Mouse (Mus musculus): Measurements from ENCODE around the gene Asb18. TPM values are rescaled to one million over a fixed set of nuclear protein-coding genes. Genes with fewer than 3 reads are reported as not detected.

The Asb18 gene
- polyA plus RNA-seq, 1 experiment from 2014 or later = 0.62 TPM

- H3K27ac ChIP-seq (ENCODE audit: low read depth, low read length) = no peak overlapping the region
- no peak overlapping the region for H3K9ac ChIP-seq (replicated peaks; ENCODE audit: low read depth, low read length)
- H3K4me2 ChIP-seq (ENCODE audit: low read depth, low read length) = no peak overlapping the region
- WGBS = 77% methylated on average over 6 of the region's 6 CpGs
- no peaks in the 10 kb centered on the region for H3K4me1 ChIP-seq (ENCODE audit: control insufficient read depth, insufficient read depth, low read length)
- no peak overlapping the region for H3K4me3 ChIP-seq (ENCODE audit: low read depth, low read length)
- no peaks in the 10 kb centered on the region for H3K36me3 ChIP-seq (ENCODE audit: control insufficient read depth, insufficient read depth, low read length)
- no peak for ATAC-seq (ENCODE audit: low read depth)
- no peaks in the 10 kb centered on the region for H3K27me3 ChIP-seq (ENCODE audit: control insufficient read depth, insufficient read depth, low read length)
- H3K9me3 ChIP-seq (ENCODE audit: control insufficient read depth, low read length) = no peaks in the 10 kb centered on the region
Observed at GRCm38 (mm10) chr1:90018071-90018470, 3.6 kb upstream of the Asb18 start.

GRCm38 (mm10) chr1:90013273-90013672, 1.2 kb downstream of the Asb18 start:
- Histone ChIP-seq H3K36me3 (ENCODE audit: control insufficient read depth, insufficient read depth, low read length) (no peaks in the 10 kb centered on the region), H3K27me3 (ENCODE audit: control insufficient read depth, insufficient read depth, low read length) (no peaks in the 10 kb centered on the region), H3K4me2 (ENCODE audit: low read depth, low read length) (no peak overlapping the region), H3K4me3 (ENCODE audit: low read depth, low read length) (no peak overlapping the region), H3K27ac (ENCODE audit: low read depth, low read length) (no peak overlapping the region), H3K9ac (replicated peaks; ENCODE audit: low read depth, low read length) (no peak overlapping the region), H3K4me1 (ENCODE audit: control insufficient read depth, insufficient read depth, low read length) (no peaks in the 10 kb centered on the region), H3K9me3 (ENCODE audit: control insufficient read depth, low read length) (no peaks in the 10 kb centered on the region)
- WGBS = 85% methylated on average over 5 of the region's 5 CpGs
- no peak for ATAC-seq (ENCODE audit: low read depth)

- no peak overlapping the region for H3K27ac ChIP-seq (ENCODE audit: low read depth, low read length)
- H3K4me1 ChIP-seq (ENCODE audit: control insufficient read depth, insufficient read depth, low read length) = no peaks in the 10 kb centered on the region
- H3K4me2 ChIP-seq (ENCODE audit: low read depth, low read length) = no peak overlapping the region
- no peak overlapping the region for H3K9ac ChIP-seq (replicated peaks; ENCODE audit: low read depth, low read length)
- no peak overlapping the region for H3K4me3 ChIP-seq (ENCODE audit: low read depth, low read length)
- no peaks in the 10 kb centered on the region for H3K36me3 ChIP-seq (ENCODE audit: control insufficient read depth, insufficient read depth, low read length)
- H3K27me3 ChIP-seq (ENCODE audit: control insufficient read depth, insufficient read depth, low read length) = no peaks in the 10 kb centered on the region
- no peaks in the 10 kb centered on the region for H3K9me3 ChIP-seq (ENCODE audit: control insufficient read depth, low read length)
- WGBS = 65% methylated on average over 7 of the region's 7 CpGs
- ATAC-seq (ENCODE audit: low read depth) = no peak
Observed at GRCm38 (mm10) chr1:90012850-90013249, 1.6 kb downstream of the Asb18 start.

GRCm38 (mm10) chr1:90012168-90012567, 2.3 kb downstream of the Asb18 start:
- H3K4me2 ChIP-seq (ENCODE audit: low read depth, low read length) = no peak overlapping the region
- 0 out of 2 replicates have a peak, but pooled peaks cover 3% of the 10 kb centered on the region for H3K4me1 ChIP-seq (ENCODE audit: control insufficient read depth, insufficient read depth, low read length)
- H3K9ac ChIP-seq (replicated peaks; ENCODE audit: low read depth, low read length) = no peak overlapping the region
- no peak for ATAC-seq (ENCODE audit: low read depth)
- H3K4me3 ChIP-seq (ENCODE audit: low read depth, low read length) = no peak overlapping the region
- WGBS = 81% methylated on average over 3 of the region's 3 CpGs
- H3K9me3 ChIP-seq (ENCODE audit: control insufficient read depth, low read length) = no peaks in the 10 kb centered on the region
- H3K36me3 ChIP-seq (ENCODE audit: control insufficient read depth, insufficient read depth, low read length) = no peaks in the 10 kb centered on the region
- H3K27me3 ChIP-seq (ENCODE audit: control insufficient read depth, insufficient read depth, low read length) = no peaks in the 10 kb centered on the region
- H3K27ac ChIP-seq (ENCODE audit: low read depth, low read length) = no peak overlapping the region

- H3K4me3 ChIP-seq (ENCODE audit: low read depth, low read length) = no peak overlapping the region
- H3K36me3 ChIP-seq (ENCODE audit: control insufficient read depth, insufficient read depth, low read length) = no peaks in the 10 kb centered on the region
- H3K9ac ChIP-seq (replicated peaks; ENCODE audit: low read depth, low read length) = no peak overlapping the region
- WGBS = 85% methylated on average over 1 of the region's 1 CpGs
- H3K9me3 ChIP-seq (ENCODE audit: control insufficient read depth, low read length) = no peaks in the 10 kb centered on the region
- H3K27ac ChIP-seq (ENCODE audit: low read depth, low read length) = no peak overlapping the region
- no peak for ATAC-seq (ENCODE audit: low read depth)
- H3K27me3 ChIP-seq (ENCODE audit: control insufficient read depth, insufficient read depth, low read length) = no peaks in the 10 kb centered on the region
- no peak overlapping the region for H3K4me2 ChIP-seq (ENCODE audit: low read depth, low read length)
- 0 out of 2 replicates have a peak, but pooled peaks cover 3% of the 10 kb centered on the region for H3K4me1 ChIP-seq (ENCODE audit: control insufficient read depth, insufficient read depth, low read length)
Observed at GRCm38 (mm10) chr1:90010077-90010476, 4.4 kb downstream of the Asb18 start.

GRCm38 (mm10) chr1:90009188-90009587, 5.3 kb downstream of the Asb18 start:
- Histone ChIP-seq H3K9me3 (ENCODE audit: control insufficient read depth, low read length) (no peaks in the 10 kb centered on the region), H3K4me3 (ENCODE audit: low read depth, low read length) (no peak overlapping the region), H3K4me1 (ENCODE audit: control insufficient read depth, insufficient read depth, low read length) (0 out of 2 replicates have a peak, but pooled peaks cover 3% of the 10 kb centered on the region), H3K4me2 (ENCODE audit: low read depth, low read length) (no peak overlapping the region), H3K27me3 (ENCODE audit: control insufficient read depth, insufficient read depth, low read length) (no peaks in the 10 kb centered on the region), H3K27ac (ENCODE audit: low read depth, low read length) (no peak overlapping the region), H3K9ac (replicated peaks; ENCODE audit: low read depth, low read length) (no peak overlapping the region), H3K36me3 (ENCODE audit: control insufficient read depth, insufficient read depth, low read length) (no peaks in the 10 kb centered on the region)
- no peak for ATAC-seq (ENCODE audit: low read depth)
- 76% methylated on average over 3 of the region's 3 CpGs for WGBS

- ATAC-seq (ENCODE audit: low read depth) = peak; percentile 49; the same call in 1 of the 2 replicates
Observed at GRCm38 (mm10) chr1:90006666-90007065, 7.8 kb downstream of the Asb18 start.

GRCm38 (mm10) chr1:90000981-90001380, 13.5 kb downstream of the Asb18 start:
- Histone ChIP-seq H3K9me3 (ENCODE audit: control insufficient read depth, low read length) (no peaks in the 10 kb centered on the region), H3K27me3 (ENCODE audit: control insufficient read depth, insufficient read depth, low read length) (no peaks in the 10 kb centered on the region), H3K4me2 (ENCODE audit: low read depth, low read length) (no peak overlapping the region), H3K27ac (ENCODE audit: low read depth, low read length) (no peak overlapping the region), H3K4me1 (ENCODE audit: control insufficient read depth, insufficient read depth, low read length) (no peaks in the 10 kb centered on the region), H3K9ac (replicated peaks; ENCODE audit: low read depth, low read length) (no peak overlapping the region), H3K4me3 (ENCODE audit: low read depth, low read length) (no peak overlapping the region), H3K36me3 (ENCODE audit: control insufficient read depth, insufficient read depth, low read length) (no peaks in the 10 kb centered on the region)
- 19% methylated on average over 5 of the region's 5 CpGs for WGBS
- no peak for ATAC-seq (ENCODE audit: low read depth)

More at GRCm38 (mm10) chr1:90006666-90007065, 7.8 kb downstream of the Asb18 start:
- Histone ChIP-seq H3K27me3 (ENCODE audit: control insufficient read depth, insufficient read depth, low read length) (no peaks in the 10 kb centered on the region), H3K27ac (ENCODE audit: low read depth, low read length) (no peak overlapping the region; the same call in 1 of the 2 replicates), H3K9me3 (ENCODE audit: control insufficient read depth, low read length) (no peaks in the 10 kb centered on the region), H3K4me1 (ENCODE audit: control insufficient read depth, insufficient read depth, low read length) (0 out of 2 replicates have a peak, but pooled peaks cover 3% of the 10 kb centered on the region), H3K4me2 (ENCODE audit: low read depth, low read length) (no peak overlapping the region), H3K36me3 (ENCODE audit: control insufficient read depth, insufficient read depth, low read length) (no peaks in the 10 kb centered on the region), H3K9ac (replicated peaks; ENCODE audit: low read depth, low read length) (no peak overlapping the region), H3K4me3 (ENCODE audit: low read depth, low read length) (no peak overlapping the region)
- WGBS = 69% methylated on average over 14 of the region's 14 CpGs

- H3K4me2 ChIP-seq (ENCODE audit: low read depth, low read length) = no peak overlapping the region
- no peak overlapping the region for H3K4me3 ChIP-seq (ENCODE audit: low read depth, low read length)
- H3K9me3 ChIP-seq (ENCODE audit: control insufficient read depth, low read length) = no peaks in the 10 kb centered on the region
- H3K9ac ChIP-seq (replicated peaks; ENCODE audit: low read depth, low read length) = no peak overlapping the region
- ATAC-seq (ENCODE audit: low read depth) = no peak
- 83% methylated on average over 3 of the region's 3 CpGs for WGBS
- H3K27me3 ChIP-seq (ENCODE audit: control insufficient read depth, insufficient read depth, low read length) = no peaks in the 10 kb centered on the region
- no peak overlapping the region for H3K27ac ChIP-seq (ENCODE audit: low read depth, low read length)
- no peaks in the 10 kb centered on the region for H3K4me1 ChIP-seq (ENCODE audit: control insufficient read depth, insufficient read depth, low read length)
- H3K36me3 ChIP-seq (ENCODE audit: control insufficient read depth, insufficient read depth, low read length) = no peaks in the 10 kb centered on the region
Observed at GRCm38 (mm10) chr1:89999858-90000257, 14.6 kb downstream of the Asb18 start.

Measured in neural tube, embryonic 14.5 days (tissue).